Mouse (Mus musculus): ENCODE results near the gene Ctnna3. TPM values are rescaled to one million over a fixed set of nuclear protein-coding genes. Genes with fewer than 3 reads are reported as not detected.

Ctnna3 gene
- total and polyA plus RNA-seq, 2 experiments from 2014 or later: 18.6 to 62.6 TPM

- TF ChIP-seq CTCF (IDR thresholded peaks at IDR 0.05; ENCODE audit: low read depth): no peak
- no peak for TF ChIP-seq EP300 (IDR thresholded peaks at IDR 0.05; ENCODE audit: low read depth)
- H3K4me1 ChIP-seq (ENCODE audit: control insufficient read depth, insufficient read depth): 0 out of 2 replicates have a peak, but pooled peaks cover 6% of the 10 kb centered on the region
- WGBS: 11% methylated on average over 26 of the region's 26 CpGs
- no peaks in the 10 kb centered on the region for H3K9me3 ChIP-seq (replicated peaks; ENCODE audit: control insufficient read depth, low read length)
- peak overlapping the region; percentile 37 for H3K4me3 ChIP-seq (ENCODE audit: low read depth, low read length)
- H3K27ac ChIP-seq (ENCODE audit: low read depth): no peak overlapping the region
- H3K36me3 ChIP-seq (replicated peaks; ENCODE audit: control insufficient read depth, insufficient read depth, low read length): no peaks in the 10 kb centered on the region
- H3K4me2 ChIP-seq (ENCODE audit: low read depth, low read length): peak overlapping the region; percentile 68
- H3K9ac ChIP-seq (replicated peaks; ENCODE audit: low read depth, low read length): peak overlapping the region; percentile 37; the same call in 1 of the 2 replicates
- no peak for ATAC-seq (ENCODE audit: insufficient read depth, low read depth)
- H3K27me3 ChIP-seq (ENCODE audit: control insufficient read depth, insufficient read depth, low read length): peaks cover 12% of the 10 kb centered on the region
- no peak for DNase-seq (ENCODE audit: low spot score)
Measured at GRCm38 (mm10) chr10:64087936-64088773, 658.3 kb downstream of the Ctnna3 start.

GRCm38 (mm10) chr10:64088774-64089460, 659.0 kb downstream of the Ctnna3 start:
- Histone ChIP-seq H3K36me3 (replicated peaks; ENCODE audit: control insufficient read depth, insufficient read depth, low read length) (no peaks in the 10 kb centered on the region), H3K9me3 (replicated peaks; ENCODE audit: control insufficient read depth, low read length) (no peaks in the 10 kb centered on the region), H3K27ac (ENCODE audit: low read depth) (no peak overlapping the region), H3K9ac (replicated peaks; ENCODE audit: low read depth, low read length) (no peak overlapping the region), H3K4me1 (ENCODE audit: control insufficient read depth, insufficient read depth) (0 out of 2 replicates have a peak, but pooled peaks cover 6% of the 10 kb centered on the region), H3K4me2 (ENCODE audit: low read depth, low read length) (no peak overlapping the region), H3K4me3 (ENCODE audit: low read depth, low read length) (no peak overlapping the region), H3K27me3 (ENCODE audit: control insufficient read depth, insufficient read depth, low read length) (peaks cover 12% of the 10 kb centered on the region)
- TF ChIP-seq CTCF (IDR thresholded peaks at IDR 0.05; ENCODE audit: low read depth): no peak
- no peak for TF ChIP-seq EP300 (IDR thresholded peaks at IDR 0.05; ENCODE audit: low read depth)
- ATAC-seq (ENCODE audit: insufficient read depth, low read depth) (no peak), DNase-seq (ENCODE audit: low spot score) (no peak)
- WGBS: 57% methylated on average over 19 of the region's 19 CpGs

GRCm38 (mm10) chr10:64089680-64090460, 660.0 kb downstream of the Ctnna3 start, which contains the start of gene Lrrtm3:
Gene Lrrtm3, minus strand, starts transcription at chr10:64090277.
- Histone ChIP-seq H3K36me3 (replicated peaks; ENCODE audit: control insufficient read depth, insufficient read depth, low read length) (no peaks in the 10 kb centered on the region), H3K27me3 (ENCODE audit: control insufficient read depth, insufficient read depth, low read length) (peaks cover 12% of the 10 kb centered on the region), H3K9ac (replicated peaks; ENCODE audit: low read depth, low read length) (no peak within 1 kb of the TSS), H3K4me2 (ENCODE audit: low read depth, low read length) (peak within 1 kb of the TSS; percentile 58), H3K4me1 (ENCODE audit: control insufficient read depth, insufficient read depth) (0 out of 2 replicates have a peak, but pooled peaks cover 6% of the 10 kb centered on the region), H3K4me3 (ENCODE audit: low read depth, low read length) (peak within 1 kb of the TSS; percentile 28), H3K27ac (ENCODE audit: low read depth) (no peak within 1 kb of the TSS), H3K9me3 (replicated peaks; ENCODE audit: control insufficient read depth, low read length) (no peaks in the 10 kb centered on the region)
- 10% methylated on average over 22 of the region's 22 CpGs for WGBS
- no peak for TF ChIP-seq EP300 (IDR thresholded peaks at IDR 0.05; ENCODE audit: low read depth)
- peak; percentile 61 for TF ChIP-seq CTCF (IDR thresholded peaks at IDR 0.05; ENCODE audit: low read depth)
- DNase-seq (ENCODE audit: low spot score) (peak; percentile 67), ATAC-seq (ENCODE audit: insufficient read depth, low read depth) (peak; percentile 85)

GRCm38 (mm10) chr10:64096532-64096931, 666.6 kb downstream of the Ctnna3 start:
- TF ChIP-seq EP300 (IDR thresholded peaks at IDR 0.05; ENCODE audit: low read depth) (no peak), CTCF (IDR thresholded peaks at IDR 0.05; ENCODE audit: low read depth) (peak; percentile 29; the same call in 1 of the 2 replicates)
- H3K4me1 ChIP-seq (ENCODE audit: control insufficient read depth, insufficient read depth): no peaks in the 10 kb centered on the region
- no peaks in the 10 kb centered on the region for H3K27me3 ChIP-seq (ENCODE audit: control insufficient read depth, insufficient read depth, low read length)
- H3K36me3 ChIP-seq (replicated peaks; ENCODE audit: control insufficient read depth, insufficient read depth, low read length): no peaks in the 10 kb centered on the region
- ATAC-seq (ENCODE audit: insufficient read depth, low read depth) (no peak), DNase-seq (ENCODE audit: low spot score) (no peak)
- no peak overlapping the region for H3K27ac ChIP-seq (ENCODE audit: low read depth)
- WGBS: 97% methylated on average over 1 of the region's 1 CpGs
- no peak overlapping the region for H3K4me3 ChIP-seq (ENCODE audit: low read depth, low read length)
- H3K4me2 ChIP-seq (ENCODE audit: low read depth, low read length): no peak overlapping the region
- H3K9ac ChIP-seq (replicated peaks; ENCODE audit: low read depth, low read length): no peak overlapping the region
- no peaks in the 10 kb centered on the region for H3K9me3 ChIP-seq (replicated peaks; ENCODE audit: control insufficient read depth, low read length)

GRCm38 (mm10) chr10:64115246-64115645, 685.3 kb downstream of the Ctnna3 start:
- WGBS: 93% methylated on average over 11 of the region's 11 CpGs
- Histone ChIP-seq H3K4me3 (ENCODE audit: low read depth, low read length) (no peak overlapping the region), H3K27me3 (ENCODE audit: control insufficient read depth, insufficient read depth, low read length) (no peaks in the 10 kb centered on the region), H3K4me2 (ENCODE audit: low read depth, low read length) (no peak overlapping the region), H3K9ac (replicated peaks; ENCODE audit: low read depth, low read length) (no peak overlapping the region), H3K36me3 (replicated peaks; ENCODE audit: control insufficient read depth, insufficient read depth, low read length) (no peaks in the 10 kb centered on the region), H3K9me3 (replicated peaks; ENCODE audit: control insufficient read depth, low read length) (no peaks in the 10 kb centered on the region), H3K4me1 (ENCODE audit: control insufficient read depth, insufficient read depth) (no peaks in the 10 kb centered on the region), H3K27ac (ENCODE audit: low read depth) (no peak overlapping the region)
- TF ChIP-seq EP300 (IDR thresholded peaks at IDR 0.05; ENCODE audit: low read depth) (no peak), CTCF (IDR thresholded peaks at IDR 0.05; ENCODE audit: low read depth) (no peak)
- ATAC-seq (ENCODE audit: insufficient read depth, low read depth) (no peak), DNase-seq (ENCODE audit: low spot score) (no peak)
